Mouse (Mus musculus) midbrain, embryonic 14.5 days (tissue): Measurements from ENCODE around the gene Zrsr1. TPM values are rescaled to one million over a fixed set of nuclear protein-coding genes. Genes with fewer than 3 reads are reported as not detected.

ENCODE experiments used
- ATAC-seq: fragments of 200-750 bp; cut with Nextera tagmentation; 2 replicates; pipeline ENCODE4 v1.8.0; 2017; ENCODE audit warnings: moderate number of reproducible peaks, moderate library complexity; ENCODE audit not compliant: low FRiP score, low TSS enrichment
- DNase-seq: peaks from one replicate; pipeline ENCODE4 v3.0.0-alpha.2; 2015
- H3K27ac ChIP-seq: fragments of 300-500 bp; sonication (generic); replicated peaks from 2 replicates; pipeline ENCODE4 v1.5.1; 2014; ENCODE audit warnings: mild to moderate bottlenecking, low read depth, low read length, moderate library complexity
- H3K27me3 ChIP-seq: fragments of 300-500 bp; sonication (generic); 2 replicates; pipeline ENCODE4 v1.6.1; 2014; ENCODE audit warnings: low read length, control low read depth, mixed read lengths; ENCODE audit not compliant: control insufficient read depth, insufficient read depth
- H3K36me3 ChIP-seq: fragments of 300-500 bp; sonication (generic); 2 replicates; pipeline ENCODE4 v1.6.1; 2014; ENCODE audit warnings: low read length, control low read depth; ENCODE audit not compliant: control insufficient read depth, insufficient read depth
- H3K4me1 ChIP-seq: fragments of 300-500 bp; sonication (generic); 2 replicates; pipeline ENCODE4 v1.6.1; 2014; ENCODE audit warnings: mild to moderate bottlenecking, antibody characterized with exemption, low read length, control low read depth; ENCODE audit not compliant: control insufficient read depth, insufficient read depth
- H3K4me2 ChIP-seq: fragments of 300-500 bp; sonication (generic); 2 replicates; pipeline ENCODE4 v1.6.1; 2014; ENCODE audit warnings: mild to moderate bottlenecking, low read length, moderate library complexity
- H3K4me3 ChIP-seq: fragments of 300-500 bp; sonication (generic); replicated peaks from 2 replicates; pipeline ENCODE4 v1.5.1; 2014; ENCODE audit warnings: low read depth, low read length
- H3K9ac ChIP-seq: fragments of 300-500 bp; sonication (generic); replicated peaks from 2 replicates; pipeline ENCODE4 v1.6.1; 2014; ENCODE audit warnings: mild to moderate bottlenecking, low read length, moderate library complexity
- H3K9me3 ChIP-seq: fragments of 300-500 bp; sonication (generic); 2 replicates; pipeline ENCODE4 v1.6.1; 2016; ENCODE audit warnings: low read length, control low read depth, mixed read lengths; ENCODE audit not compliant: control insufficient read depth
- WGBS: fragments of 180-500 bp; shearing (Covaris S2); extraction: QIAGEN DNeasy Blood & Tissue Kit; methylation state at CpG from one replicate; pipeline ENCODE4 v1.1.7; 2014; 5-methylcytosine and 5-hydroxymethylcytosine counted together
- polyA plus RNA-seq: library from polyadenylated mRNA; unstranded; fragments of >200 nt; fragmentation: Nextera tagmentation; extraction: Ambion mirVana; gene quantifications from 2 replicates; pipeline ENCODE4 v1.2.1, GENCODE M21; 2014

Gene Zrsr1
- polyA plus RNA-seq = 4.7 and 5.8 TPM in 2 replicates

DNA sequence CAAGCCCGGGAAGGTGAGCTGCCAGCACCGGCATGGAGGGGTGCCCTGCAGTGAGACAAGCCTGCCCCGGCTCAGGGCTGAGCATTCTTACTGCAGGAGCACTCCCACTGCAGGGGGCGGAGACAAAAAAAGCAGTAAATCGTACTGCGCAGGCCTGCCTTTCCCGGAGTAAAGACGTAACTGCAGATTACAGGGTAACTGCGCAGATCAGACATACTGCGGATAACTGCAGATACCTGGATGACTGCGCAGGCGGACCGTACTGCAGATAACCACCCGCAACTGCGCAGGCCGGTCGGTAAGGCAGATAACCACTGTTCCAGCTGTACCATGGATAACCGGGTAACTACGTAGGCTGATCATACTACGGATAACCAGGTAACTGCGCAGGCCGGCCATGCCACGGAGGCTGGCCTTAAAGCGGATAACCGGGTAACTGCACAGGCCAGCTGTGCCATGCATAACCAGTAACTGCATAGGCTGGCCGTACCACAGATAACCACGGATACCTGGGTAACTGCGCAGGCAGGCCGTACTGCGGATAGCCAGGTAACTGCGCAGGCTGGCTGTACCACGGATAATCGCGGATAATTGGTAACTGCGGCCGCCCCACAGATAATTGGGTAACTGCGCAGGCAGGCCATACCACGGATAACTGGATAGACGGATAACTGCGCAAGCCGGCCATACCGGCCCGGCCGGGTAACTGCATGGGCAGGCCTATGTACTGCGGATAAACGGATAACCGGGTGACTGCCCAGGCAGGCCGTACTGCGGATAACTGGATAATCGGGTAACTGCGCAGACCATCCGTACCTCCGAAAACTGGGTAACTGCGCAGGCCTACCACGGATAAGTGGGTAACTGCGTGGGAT lies at the start of gene Zrsr1:
Zrsr1 (plus strand) TSS at position 171 of the 875 bp plus-strand sequence.
- Histone ChIP-seq H3K9ac (peak within 1 kb of the TSS; percentile 65), H3K27me3 (no peaks in the 10 kb centered on the region), H3K4me2 (peak within 1 kb of the TSS; percentile 65), H3K27ac (peak within 1 kb of the TSS; percentile 74), H3K4me1 (peaks cover 21% of the 10 kb centered on the region; the same call in 1 of the 2 replicates), H3K4me3 (peak within 1 kb of the TSS; percentile 54), H3K36me3 (no peaks in the 10 kb centered on the region), H3K9me3 (peaks cover 28% of the 10 kb centered on the region)
- WGBS = 50% methylated on average over 56 of the region's 56 CpGs
- ATAC-seq (peak; percentile 75), DNase-seq (peak; percentile 85)

GRCm38 (mm10) chr11:22922546-22922945 lies 49.3 kb upstream of the Zrsr1 start:
- Histone ChIP-seq H3K36me3 (no peaks in the 10 kb centered on the region), H3K4me2 (no peak overlapping the region), H3K27ac (no peak overlapping the region), H3K9me3 (no peaks in the 10 kb centered on the region), H3K4me1 (no peaks in the 10 kb centered on the region), H3K27me3 (no peaks in the 10 kb centered on the region), H3K4me3 (no peak overlapping the region), H3K9ac (no peak overlapping the region)
- 87% methylated on average over 2 of the region's 2 CpGs for WGBS
- ATAC-seq (no peak), DNase-seq (no peak)

GRCm38 (mm10) chr11:22923606-22924005 lies 48.2 kb upstream of the Zrsr1 start:
- H3K36me3 ChIP-seq = no peaks in the 10 kb centered on the region
- H3K9ac ChIP-seq = no peak overlapping the region
- DNase-seq (peak; percentile 29), ATAC-seq (no peak)
- no peaks in the 10 kb centered on the region for H3K9me3 ChIP-seq
- H3K4me3 ChIP-seq = no peak overlapping the region
- H3K4me2 ChIP-seq = no peak overlapping the region
- H3K27me3 ChIP-seq = no peaks in the 10 kb centered on the region
- WGBS = 63% methylated on average over 2 of the region's 2 CpGs
- H3K27ac ChIP-seq = no peak overlapping the region
- H3K4me1 ChIP-seq = no peaks in the 10 kb centered on the region

DNA sequence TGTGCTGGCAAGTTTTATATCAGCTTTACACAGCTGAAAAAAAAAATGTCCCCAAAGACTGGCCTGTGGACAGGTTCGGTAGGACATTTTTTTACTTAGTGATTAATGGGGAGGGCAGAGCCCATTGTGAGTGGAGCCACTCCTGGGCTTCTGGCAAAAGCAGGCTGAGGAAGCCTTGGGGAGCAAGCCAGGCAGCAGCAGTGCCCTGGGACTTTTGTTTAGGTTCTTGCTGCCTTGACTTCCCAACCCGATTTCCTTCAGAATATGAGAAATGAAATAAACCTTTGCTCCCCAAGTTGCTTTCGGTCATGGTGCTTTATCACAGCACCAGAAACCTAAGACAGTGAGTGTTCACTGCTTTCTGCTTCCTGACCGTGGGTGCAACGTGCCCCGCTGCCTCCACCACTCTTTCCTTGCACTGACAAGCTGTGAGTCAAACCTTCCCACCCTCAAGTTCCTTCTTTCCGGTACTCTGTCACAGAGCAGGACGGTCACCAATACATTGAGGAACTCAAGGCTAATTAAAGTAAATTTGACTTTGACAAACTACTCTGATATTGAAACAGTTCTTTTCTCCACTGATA lies 43.1 kb upstream of the Zrsr1 start:
- H3K27me3 ChIP-seq = no peaks in the 10 kb centered on the region
- ATAC-seq (no peak), DNase-seq (no peak)
- no peaks in the 10 kb centered on the region for H3K4me1 ChIP-seq
- H3K9ac ChIP-seq = no peak overlapping the region
- no peak overlapping the region for H3K4me2 ChIP-seq
- no peaks in the 10 kb centered on the region for H3K36me3 ChIP-seq
- H3K4me3 ChIP-seq = no peak overlapping the region
- no peak overlapping the region for H3K27ac ChIP-seq
- 89% methylated on average over 8 of the region's 8 CpGs for WGBS
- H3K9me3 ChIP-seq = no peaks in the 10 kb centered on the region

DNA sequence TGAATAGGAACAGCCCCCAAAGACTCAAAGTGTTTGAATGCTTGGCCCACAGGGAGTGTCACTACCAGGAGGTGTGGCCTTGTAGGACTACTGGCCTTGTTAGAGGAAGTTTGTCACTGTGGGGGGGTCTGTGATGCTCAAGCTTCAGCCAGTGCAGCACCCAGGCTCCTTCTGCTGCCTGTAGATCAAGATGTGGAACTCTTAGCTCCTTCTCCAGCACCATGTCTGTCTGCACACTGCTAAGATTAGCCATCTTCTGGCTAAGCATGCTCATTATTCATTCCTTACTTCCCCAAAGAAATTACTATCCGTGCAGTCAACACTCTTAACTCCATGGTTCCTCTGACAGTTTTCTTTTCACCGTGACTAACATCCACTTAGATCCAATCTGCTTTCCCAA lies 41.7 kb upstream of the Zrsr1 start:
- Histone ChIP-seq H3K4me3 (no peak overlapping the region), H3K4me2 (no peak overlapping the region), H3K9me3 (no peaks in the 10 kb centered on the region), H3K4me1 (no peaks in the 10 kb centered on the region), H3K27ac (no peak overlapping the region), H3K36me3 (no peaks in the 10 kb centered on the region), H3K27me3 (no peaks in the 10 kb centered on the region), H3K9ac (no peak overlapping the region)
- DNase-seq (no peak), ATAC-seq (no peak)
- WGBS = 64% methylated on average over 2 of the region's 2 CpGs

- DNase-seq (no peak), ATAC-seq (no peak)
- 0 out of 2 replicates have a peak, but pooled peaks cover 3% of the 10 kb centered on the region for H3K4me1 ChIP-seq
- H3K4me3 ChIP-seq = no peak overlapping the region
- H3K4me2 ChIP-seq = no peak overlapping the region
- H3K27me3 ChIP-seq = no peaks in the 10 kb centered on the region
- H3K9me3 ChIP-seq = no peaks in the 10 kb centered on the region
- H3K36me3 ChIP-seq = no peaks in the 10 kb centered on the region
- no peak overlapping the region for H3K27ac ChIP-seq
- WGBS = 97% methylated on average over 2 of the region's 2 CpGs
- no peak overlapping the region for H3K9ac ChIP-seq
These were observed 40.4 kb upstream of the Zrsr1 start for GRCm38 (mm10) chr11:22931320-22931905.

DNA sequence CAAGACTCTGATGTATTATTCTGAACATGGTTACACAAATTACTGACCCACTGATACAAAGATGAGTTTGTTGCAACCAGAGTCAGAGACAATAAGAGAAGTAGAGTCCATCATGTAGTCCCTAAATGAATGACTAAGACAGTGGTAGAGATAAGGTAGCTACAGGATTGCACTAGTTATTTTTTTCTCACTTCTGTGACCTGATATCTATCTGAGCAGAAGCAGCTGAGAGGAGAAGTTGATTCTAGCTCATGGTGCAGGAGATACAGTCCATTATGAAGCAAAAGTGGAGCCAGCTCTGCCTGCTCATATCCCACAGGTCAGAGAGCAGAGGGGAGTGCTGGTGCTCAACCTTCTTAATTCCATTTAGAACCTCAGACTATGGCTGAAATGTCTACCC lies 39.6 kb upstream of the Zrsr1 start:
- no peaks in the 10 kb centered on the region for H3K36me3 ChIP-seq
- H3K9me3 ChIP-seq = no peaks in the 10 kb centered on the region
- no peak overlapping the region for H3K9ac ChIP-seq
- H3K4me1 ChIP-seq = 0 out of 2 replicates have a peak, but pooled peaks cover 3% of the 10 kb centered on the region
- H3K4me3 ChIP-seq = no peak overlapping the region
- no peak for DNase-seq
- no peak for ATAC-seq
- no peak overlapping the region for H3K27ac ChIP-seq
- no peak overlapping the region for H3K4me2 ChIP-seq
- H3K27me3 ChIP-seq = no peaks in the 10 kb centered on the region

- ATAC-seq (no peak), DNase-seq (no peak)
- Histone ChIP-seq H3K4me1 (0 out of 2 replicates have a peak, but pooled peaks cover 3% of the 10 kb centered on the region), H3K9me3 (no peaks in the 10 kb centered on the region), H3K9ac (no peak overlapping the region), H3K27me3 (no peaks in the 10 kb centered on the region), H3K4me3 (no peak overlapping the region), H3K36me3 (no peaks in the 10 kb centered on the region), H3K27ac (no peak overlapping the region), H3K4me2 (no peak overlapping the region)
- 52% methylated on average over 5 of the region's 5 CpGs for WGBS
These were observed 35.2 kb upstream of the Zrsr1 start for GRCm38 (mm10) chr11:22936446-22937125.
